Mouse (Mus musculus): ENCODE measurements around the gene Olfr981. TPM values are rescaled to one million over a fixed set of nuclear protein-coding genes. Genes with fewer than 3 reads are reported as not detected.

The Olfr981 gene
- total and polyA plus RNA-seq, 3 experiments: not detected

GRCm38 (mm10) chr9:40073529-40073928 lies 52.3 kb downstream of the Olfr981 start, which contains the start of gene Olfr982:
Gene Olfr982, plus strand, starts transcription at chr9:40073829.
- Histone ChIP-seq H3K79me2 (replicated peaks; ENCODE audit: control insufficient read depth, insufficient read depth, low read length) (no peaks in the 10 kb centered on the region), H3K36me3 (ENCODE audit: control insufficient read depth, insufficient read depth, low read length) (no peaks in the 10 kb centered on the region), H3K27me3 (ENCODE audit: control insufficient read depth, insufficient read depth, low read length) (no peaks in the 10 kb centered on the region), H3K4me3 (no peak within 1 kb of the TSS), H3K4me1 (ENCODE audit: control insufficient read depth, insufficient read depth, low read length) (no peaks in the 10 kb centered on the region), H3K9ac (ENCODE audit: low read depth, low read length) (no peak within 1 kb of the TSS), H3K27ac (no peak within 1 kb of the TSS)
- intact Hi-C loops (cut with DNase I): no loop called here
- TF ChIP-seq POLR2A (IDR thresholded peaks at IDR 0.05; ENCODE audit: insufficient read depth, low read depth, low read length): no peak
- TF ChIP-seq EP300 (IDR thresholded peaks at IDR 0.05; ENCODE audit: insufficient read depth, low read depth, low read length): no peak
- WGBS: 66% methylated on average over 2 of the region's 2 CpGs
- no peak for DNase-seq

Other genes with a start within 250 kb of the Olfr981 start
- gene Olfr968, start 238.2 kb upstream of the Olfr981 start, total RNA-seq (2021): not detected
- not detected in 2 replicates for gene Olfr968, start 238.2 kb upstream of the Olfr981 start, polyA plus RNA-seq (2012; rRNA removed)
- not detected for gene Olfr969, start 230.5 kb upstream of the Olfr981 start, total RNA-seq (2021)
- gene Olfr969, start 230.5 kb upstream of the Olfr981 start, polyA plus RNA-seq (2012; rRNA removed): not detected in 2 replicates
- gene Olfr970, start 212.6 kb upstream of the Olfr981 start, total RNA-seq (2021): not detected
- gene Olfr970, start 212.6 kb upstream of the Olfr981 start, polyA plus RNA-seq (2012; rRNA removed): not detected in 2 replicates
- gene Olfr971, start 184.6 kb upstream of the Olfr981 start, total RNA-seq (2021): not detected
- not detected in 2 replicates for gene Olfr971, start 184.6 kb upstream of the Olfr981 start, polyA plus RNA-seq (2012; rRNA removed)
- not detected for gene Olfr972, start 155.0 kb upstream of the Olfr981 start, total RNA-seq (2021)
- not detected in 2 replicates for gene Olfr972, start 155.0 kb upstream of the Olfr981 start, polyA plus RNA-seq (2012; rRNA removed)
- not detected for gene Olfr229, start 114.1 kb upstream of the Olfr981 start, total RNA-seq (2021)
- gene Olfr229, start 114.1 kb upstream of the Olfr981 start, polyA plus RNA-seq (2012; rRNA removed): not detected in 2 replicates
- gene Olfr974, start 84.0 kb upstream of the Olfr981 start, total RNA-seq (2021): not detected
- not detected in 2 replicates for gene Olfr974, start 84.0 kb upstream of the Olfr981 start, polyA plus RNA-seq (2012; rRNA removed)
- not detected for gene Olfr975, start 69.4 kb upstream of the Olfr981 start, total RNA-seq (2021)
- not detected in 2 replicates for gene Olfr975, start 69.4 kb upstream of the Olfr981 start, polyA plus RNA-seq (2012; rRNA removed)
- gene Olfr976, start 60.3 kb upstream of the Olfr981 start, total RNA-seq (2021): not detected
- not detected in 2 replicates for gene Olfr976, start 60.3 kb upstream of the Olfr981 start, polyA plus RNA-seq (2012; rRNA removed)
- gene Olfr978, start 29.4 kb upstream of the Olfr981 start, total RNA-seq (2021): not detected
- not detected in 2 replicates for gene Olfr978, start 29.4 kb upstream of the Olfr981 start, polyA plus RNA-seq (2012; rRNA removed)
- not detected for gene Olfr979, start 18.0 kb upstream of the Olfr981 start, total RNA-seq (2021)
- not detected in 2 replicates for gene Olfr979, start 18.0 kb upstream of the Olfr981 start, polyA plus RNA-seq (2012; rRNA removed)
- not detected for gene Olfr980, start 11.9 kb upstream of the Olfr981 start, total RNA-seq (2021)
- gene Olfr980, start 11.9 kb upstream of the Olfr981 start, polyA plus RNA-seq (2012; rRNA removed): not detected in 2 replicates
- gene Olfr982, start 52.4 kb downstream of the Olfr981 start, total RNA-seq (2021): not detected
- gene Olfr982, start 52.4 kb downstream of the Olfr981 start, polyA plus RNA-seq (2012; rRNA removed): not detected in 2 replicates
- not detected for gene Olfr983, start 72.1 kb downstream of the Olfr981 start, total RNA-seq (2021)
- not detected in 2 replicates for gene Olfr983, start 72.1 kb downstream of the Olfr981 start, polyA plus RNA-seq (2012; rRNA removed)
- gene Olfr984, start 92.7 kb downstream of the Olfr981 start, total RNA-seq (2021): not detected
- gene Olfr984, start 92.7 kb downstream of the Olfr981 start, polyA plus RNA-seq (2012; rRNA removed): not detected in 2 replicates
- gene Olfr985, start 108.7 kb downstream of the Olfr981 start, total RNA-seq (2021): not detected
- gene Olfr985, start 108.7 kb downstream of the Olfr981 start, polyA plus RNA-seq (2012; rRNA removed): not detected in 2 replicates
- not detected for gene Tmem225, start 126.7 kb downstream of the Olfr981 start, total RNA-seq (2021)
- not detected in 2 replicates for gene Tmem225, start 126.7 kb downstream of the Olfr981 start, polyA plus RNA-seq (2012; rRNA removed)
- gene Olfr986, start 159.5 kb downstream of the Olfr981 start, total RNA-seq (2021): not detected
- not detected in 2 replicates for gene Olfr986, start 159.5 kb downstream of the Olfr981 start, polyA plus RNA-seq (2012; rRNA removed)
- gene Zfp202, start 170.9 kb downstream of the Olfr981 start, total RNA-seq (2021): 1 to 10 TPM; 2.7 to 2.8 TPM
- gene Zfp202, start 170.9 kb downstream of the Olfr981 start, polyA plus RNA-seq (2012; rRNA removed): 1.2 and 1.8 TPM in 2 replicates
- 1 to 10 TPM in 1 of 2 experiments, under 1 TPM in 1; 0.70 to 2.0 TPM for gene Scn3b, start 247.8 kb downstream of the Olfr981 start, total RNA-seq (2021)
- gene Scn3b, start 247.8 kb downstream of the Olfr981 start, polyA plus RNA-seq (2012; rRNA removed): 0.91 and 0.96 TPM in 2 replicates